Mouse (Mus musculus) heart, embryonic 12.5 days (tissue): ENCODE data around the gene Tgm6. TPM values are rescaled to one million over a fixed set of nuclear protein-coding genes. Genes with fewer than 3 reads are reported as not detected.
A peak's percentile ranks its signal among the peaks of the same experiment; 100 is the strongest.

Experiments
- ATAC-seq: fragments of 200-750 bp; cut with Nextera tagmentation; 2 replicates; pipeline ENCODE4 v1.8.0; 2017; ENCODE audit warnings: moderate TSS enrichment, moderate library complexity; ENCODE audit not compliant: insufficient number of reproducible peaks, low FRiP score
- H3K27ac ChIP-seq: fragments of 300-500 bp; sonication (generic); 2 replicates; pipeline ENCODE4 v1.5.1; 2016; ENCODE audit warnings: mild to moderate bottlenecking, moderate library complexity; ENCODE audit not compliant: poor library complexity, severe bottlenecking
- H3K27me3 ChIP-seq: fragments of 300-500 bp; sonication (generic); replicated peaks from 2 replicates; pipeline ENCODE4 v1.6.1; 2016; ENCODE audit warnings: mild to moderate bottlenecking, moderate library complexity
- H3K36me3 ChIP-seq: fragments of 300-500 bp; sonication (generic); 2 replicates; pipeline ENCODE4 v1.6.1; 2016; ENCODE audit warnings: mild to moderate bottlenecking, moderate library complexity
- H3K4me1 ChIP-seq: fragments of 300-500 bp; sonication (generic); replicated peaks from 2 replicates; pipeline ENCODE4 v1.6.1; 2016; ENCODE audit warnings: mild to moderate bottlenecking
- H3K4me2 ChIP-seq: fragments of 300-500 bp; sonication (generic); 2 replicates; pipeline ENCODE4 v1.6.1; 2016; ENCODE audit warnings: mild to moderate bottlenecking, moderate library complexity
- H3K4me3 ChIP-seq: fragments of 300-500 bp; sonication (generic); 2 replicates; pipeline ENCODE4 v1.5.1; 2016; ENCODE audit warnings: mild to moderate bottlenecking
- H3K9ac ChIP-seq: fragments of 300-500 bp; sonication (generic); 2 replicates; pipeline ENCODE4 v1.6.1; 2016; ENCODE audit warnings: mild to moderate bottlenecking, moderate library complexity
- H3K9me3 ChIP-seq: fragments of 300-500 bp; sonication (generic); replicated peaks from 2 replicates; pipeline ENCODE4 v1.6.1; 2016; ENCODE audit warnings: mild to moderate bottlenecking, moderate library complexity
- WGBS: fragments of 180-500 bp; shearing (Covaris S2); methylation state at CpG from one replicate; pipeline ENCODE4 v1.1.7; 2016; 5-methylcytosine and 5-hydroxymethylcytosine counted together
- polyA plus RNA-seq: library from polyadenylated mRNA; unstranded; fragments of >200 nt; fragmentation: Nextera tagmentation; extraction: Ambion mirVana; gene quantifications from 2 replicates; pipeline ENCODE4 v1.2.1, GENCODE M21; 2016

Tgm6 gene
- polyA plus RNA-seq, 1 experiment from 2014 or later: not detected

- H3K9me3 ChIP-seq: no peaks in the 10 kb centered on the region
- H3K4me3 ChIP-seq: no peak overlapping the region
- WGBS: 79% methylated on average over 5 of the region's 5 CpGs
- H3K36me3 ChIP-seq: no peaks in the 10 kb centered on the region
- H3K9ac ChIP-seq: no peak overlapping the region
- H3K27ac ChIP-seq: no peak overlapping the region
- no peak overlapping the region for H3K4me2 ChIP-seq
- ATAC-seq: no peak
- no peaks in the 10 kb centered on the region for H3K27me3 ChIP-seq
- H3K4me1 ChIP-seq: no peaks in the 10 kb centered on the region
These were observed 34.0 kb downstream of the Tgm6 start for GRCm38 (mm10) chr2:130146089-130146668.

- H3K9me3 ChIP-seq: no peaks in the 10 kb centered on the region
- no peak overlapping the region for H3K9ac ChIP-seq
- no peak for ATAC-seq
- no peak overlapping the region for H3K4me3 ChIP-seq
- no peaks in the 10 kb centered on the region for H3K27me3 ChIP-seq
- H3K27ac ChIP-seq: no peak overlapping the region
- whole genome bisulfite sequencing: 83% methylated on average over 3 of the region's 3 CpGs
- no peak overlapping the region for H3K4me2 ChIP-seq
- H3K4me1 ChIP-seq: no peaks in the 10 kb centered on the region; the same call in 1 of the 2 replicates
- H3K36me3 ChIP-seq: no peaks in the 10 kb centered on the region
These were observed 43.0 kb downstream of the Tgm6 start for GRCm38 (mm10) chr2:130155171-130155570.

GRCm38 (mm10) chr2:130155851-130156250 is 43.6 kb downstream of the Tgm6 start:
- Histone ChIP-seq H3K27ac (no peak overlapping the region), H3K4me2 (no peak overlapping the region), H3K27me3 (no peaks in the 10 kb centered on the region), H3K4me3 (no peak overlapping the region), H3K36me3 (no peaks in the 10 kb centered on the region), H3K9me3 (no peaks in the 10 kb centered on the region), H3K4me1 (no peaks in the 10 kb centered on the region; the same call in 1 of the 2 replicates), H3K9ac (no peak overlapping the region)
- no peak for ATAC-seq

- H3K9ac ChIP-seq: no peak overlapping the region
- no peak for ATAC-seq
- H3K27me3 ChIP-seq: 0 out of 2 replicates have a peak, but pooled peaks cover 3% of the 10 kb centered on the region
- no peak overlapping the region for H3K4me3 ChIP-seq
- H3K36me3 ChIP-seq: no peaks in the 10 kb centered on the region
- WGBS: 66% methylated on average over 14 of the region's 14 CpGs
- no peak overlapping the region for H3K4me2 ChIP-seq
- no peaks in the 10 kb centered on the region; the same call in 1 of the 2 replicates for H3K4me1 ChIP-seq
- no peaks in the 10 kb centered on the region for H3K9me3 ChIP-seq
- no peak overlapping the region for H3K27ac ChIP-seq
These were observed 45.2 kb downstream of the Tgm6 start for GRCm38 (mm10) chr2:130157231-130158087.

- no peaks in the 10 kb centered on the region; the same call in 1 of the 2 replicates for H3K4me1 ChIP-seq
- H3K36me3 ChIP-seq: no peaks in the 10 kb centered on the region
- H3K4me3 ChIP-seq: no peak overlapping the region
- no peak for ATAC-seq
- H3K27me3 ChIP-seq: 0 out of 2 replicates have a peak, but pooled peaks cover 3% of the 10 kb centered on the region
- no peak overlapping the region for H3K9ac ChIP-seq
- H3K9me3 ChIP-seq: no peaks in the 10 kb centered on the region
- no peak overlapping the region for H3K27ac ChIP-seq
- 54% methylated on average over 4 of the region's 4 CpGs for WGBS
- H3K4me2 ChIP-seq: no peak overlapping the region
These were observed 45.8 kb downstream of the Tgm6 start for GRCm38 (mm10) chr2:130158088-130158437.

GRCm38 (mm10) chr2:130162701-130163100 is 50.5 kb downstream of the Tgm6 start:
- Histone ChIP-seq H3K4me2 (no peak overlapping the region), H3K9ac (no peak overlapping the region)
- 73% methylated on average over 5 of the region's 5 CpGs for WGBS

GRCm38 (mm10) chr2:130166311-130167214 is 54.3 kb downstream of the Tgm6 start:
- 69% methylated on average over 9 of the region's 9 CpGs for WGBS
- peaks cover 41% of the 10 kb centered on the region for H3K36me3 ChIP-seq
- no peaks in the 10 kb centered on the region for H3K9me3 ChIP-seq
- no peak overlapping the region for H3K27ac ChIP-seq
- H3K4me3 ChIP-seq: no peak overlapping the region
- H3K9ac ChIP-seq: no peak overlapping the region
- H3K27me3 ChIP-seq: no peaks in the 10 kb centered on the region
- H3K4me1 ChIP-seq: no peaks in the 10 kb centered on the region
- no peak overlapping the region for H3K4me2 ChIP-seq
- ATAC-seq: no peak

More at GRCm38 (mm10) chr2:130162701-130163100, 50.5 kb downstream of the Tgm6 start:
- Histone ChIP-seq H3K27me3 (0 out of 2 replicates have a peak, but pooled peaks cover 3% of the 10 kb centered on the region), H3K4me3 (no peak overlapping the region), H3K27ac (no peak overlapping the region), H3K36me3 (peaks cover 16% of the 10 kb centered on the region), H3K9me3 (no peaks in the 10 kb centered on the region), H3K4me1 (no peaks in the 10 kb centered on the region; the same call in 1 of the 2 replicates)
- ATAC-seq: no peak

GRCm38 (mm10) chr2:130167861-130168260 is 55.6 kb downstream of the Tgm6 start:
- peaks cover 54% of the 10 kb centered on the region for H3K36me3 ChIP-seq
- WGBS: 50% methylated on average over 3 of the region's 3 CpGs
- no peaks in the 10 kb centered on the region for H3K9me3 ChIP-seq

GRCm38 (mm10) chr2:130171674-130172073 is 59.5 kb downstream of the Tgm6 start:
- WGBS: 83% methylated on average over 2 of the region's 2 CpGs
- ATAC-seq: no peak

More at GRCm38 (mm10) chr2:130167861-130168260, 55.6 kb downstream of the Tgm6 start:
- ATAC-seq: no peak
- H3K27ac ChIP-seq: no peak overlapping the region
- no peaks in the 10 kb centered on the region for H3K4me1 ChIP-seq
- H3K4me2 ChIP-seq: no peak overlapping the region
- no peak overlapping the region for H3K9ac ChIP-seq
- no peak overlapping the region for H3K4me3 ChIP-seq
- no peaks in the 10 kb centered on the region for H3K27me3 ChIP-seq

GRCm38 (mm10) chr2:130176820-130177219 is 64.6 kb downstream of the Tgm6 start:
- Histone ChIP-seq H3K27ac (no peak overlapping the region), H3K27me3 (no peaks in the 10 kb centered on the region), H3K9ac (0 out of 2 replicates have a peak overlapping the region, but pooled peaks have one; percentile 4), H3K9me3 (no peaks in the 10 kb centered on the region), H3K4me2 (peak overlapping the region; percentile 80), H3K4me3 (no peak overlapping the region; the same call in 1 of the 2 replicates), H3K4me1 (peaks cover 15% of the 10 kb centered on the region), H3K36me3 (peaks cover 46% of the 10 kb centered on the region)
- ATAC-seq: no peak
- WGBS: 70% methylated on average over 8 of the region's 8 CpGs

More at GRCm38 (mm10) chr2:130171674-130172073, 59.5 kb downstream of the Tgm6 start:
- peaks cover 3% of the 10 kb centered on the region for H3K4me1 ChIP-seq
- no peaks in the 10 kb centered on the region for H3K27me3 ChIP-seq
- H3K27ac ChIP-seq: no peak overlapping the region
- no peak overlapping the region for H3K9ac ChIP-seq
- no peaks in the 10 kb centered on the region for H3K9me3 ChIP-seq
- H3K4me2 ChIP-seq: no peak overlapping the region
- no peak overlapping the region for H3K4me3 ChIP-seq
- peaks cover 79% of the 10 kb centered on the region for H3K36me3 ChIP-seq

GRCm38 (mm10) chr2:130178381-130178705 is 66.1 kb downstream of the Tgm6 start:
- Histone ChIP-seq H3K36me3 (peaks cover 31% of the 10 kb centered on the region), H3K4me1 (peaks cover 15% of the 10 kb centered on the region), H3K27ac (peak overlapping the region; percentile 93), H3K4me3 (peak overlapping the region; percentile 87), H3K9me3 (no peaks in the 10 kb centered on the region), H3K9ac (peak overlapping the region; percentile 99), H3K27me3 (no peaks in the 10 kb centered on the region), H3K4me2 (peak overlapping the region; percentile 80)
- under 1% methylated on average over 11 of the region's 11 CpGs for WGBS
- no peak for ATAC-seq
